Mouse (Mus musculus) cortical plate, adult 2 months (tissue): ENCODE measurements at regions not wholly inside any gene's neighbourhood (a gene's known extent, or its start where the extent isn't known, plus 50 kb on each side); places are given as distances from the start of the nearest gene placed in this dataset.

Experiments used
- H3K27ac ChIP-seq: fragments of 200-500 bp; 2 replicates; pipeline ENCODE4 v1.5.1; 2012; ENCODE audit warnings: low read length, control low read depth, inconsistent platforms; ENCODE audit not compliant: insufficient read depth
- H3K4me1 ChIP-seq: fragments of 200-500 bp; 2 replicates; pipeline ENCODE4 v1.6.1; 2011; ENCODE audit warnings: low read length; ENCODE audit not compliant: control insufficient read depth, insufficient read depth
- H3K4me3 ChIP-seq: fragments of 200-500 bp; 2 replicates; pipeline ENCODE4 v1.5.1; 2011; ENCODE audit warnings: mild to moderate bottlenecking, low read length, control low read depth; ENCODE audit not compliant: insufficient read depth
- CTCF ChIP-seq: fragments of 200-500 bp; IDR thresholded peaks from 2 replicates; pipeline ENCODE4 v1.5.1; 2011; ENCODE audit warnings: mild to moderate bottlenecking, control low read depth, low read length; ENCODE audit not compliant: insufficient read depth; ENCODE audit errors: extremely low read depth
- POLR2A ChIP-seq: fragments of 200-500 bp; IDR thresholded peaks from 2 replicates; pipeline ENCODE4 v1.6.1; 2011; ENCODE audit warnings: mild to moderate bottlenecking, low read length, control low read depth; ENCODE audit not compliant: insufficient read depth; ENCODE audit errors: extremely low read depth

DNA sequence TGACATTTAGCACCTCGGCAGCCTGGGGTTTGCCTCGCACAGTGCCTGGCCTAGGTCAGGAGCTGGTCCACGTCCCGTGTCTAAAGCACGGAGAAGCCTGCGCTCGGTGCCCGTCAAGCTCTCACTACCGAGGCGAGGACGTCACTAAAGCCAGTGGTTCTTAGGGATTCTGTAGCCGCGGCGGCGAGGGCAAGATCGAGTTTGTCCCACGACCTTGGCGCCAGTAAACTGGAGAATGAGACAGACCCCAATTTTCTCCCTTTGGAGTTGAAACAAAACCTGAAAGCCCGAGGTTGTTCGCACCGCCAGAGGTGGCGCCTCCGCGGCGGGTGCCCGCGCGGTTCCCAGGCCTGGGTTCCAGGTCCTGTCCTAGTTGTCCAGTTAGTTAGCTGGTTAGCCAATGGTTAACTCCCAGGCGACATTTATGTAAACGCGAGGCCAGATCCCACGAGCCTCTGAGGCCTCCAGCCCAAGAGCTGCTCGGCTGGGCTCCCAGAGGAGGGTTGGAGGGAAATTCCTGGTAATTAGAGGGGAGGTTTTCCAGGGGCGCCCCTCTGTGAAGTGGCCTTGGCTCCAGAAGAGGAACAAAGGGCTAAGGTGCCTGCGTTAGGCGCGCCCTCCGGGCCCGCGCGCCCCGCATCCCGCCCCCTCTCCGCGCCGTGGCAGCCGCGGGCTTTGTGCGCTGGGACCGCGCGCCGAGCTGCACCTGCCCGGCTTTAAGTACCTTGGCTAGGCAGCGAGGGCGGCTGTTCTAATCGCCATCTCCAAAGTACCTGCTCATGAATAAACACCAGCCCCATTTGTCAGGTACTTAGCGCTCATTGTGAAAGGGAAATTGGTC, 74.0 kb downstream of the Rhcg start:
- H3K4me1 ChIP-seq = peaks cover 8% of the 10 kb centered on the region
- H3K27ac ChIP-seq = peak overlapping the region; percentile 86
- TF ChIP-seq CTCF (no peak), POLR2A (no peak)
- H3K4me3 ChIP-seq = peak overlapping the region; percentile 32

DNA sequence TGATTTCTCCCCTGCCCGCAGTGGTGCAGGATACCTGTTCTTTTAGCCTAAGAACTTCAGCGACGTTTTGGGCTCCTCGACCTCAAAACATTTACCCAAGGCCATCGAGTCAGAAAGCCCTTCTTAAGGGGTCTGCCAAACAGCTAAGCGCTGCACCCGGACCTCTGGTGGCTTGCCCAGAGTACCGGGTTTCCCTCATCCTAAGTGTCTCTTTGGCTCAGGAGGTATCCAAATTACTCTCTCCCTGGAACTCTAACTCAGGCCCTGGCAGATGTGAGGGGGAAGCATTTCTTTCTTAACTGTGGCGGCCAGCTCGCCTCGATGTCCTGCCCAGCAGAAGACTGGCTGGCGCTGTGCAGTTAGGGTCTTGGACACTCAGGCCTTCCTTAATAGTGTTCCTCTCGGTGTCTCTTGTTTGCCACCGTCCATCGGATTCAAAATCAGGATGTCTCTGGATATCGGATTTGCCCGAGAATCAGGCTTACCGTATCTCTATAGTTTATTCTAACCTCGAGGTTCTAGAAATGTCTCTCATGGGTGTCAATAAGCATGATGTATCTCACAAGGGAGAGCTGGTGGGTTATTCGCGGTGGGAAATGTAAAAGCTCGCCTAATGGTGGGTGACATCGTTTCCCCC, 75.0 kb downstream of the Rhcg start:
- Histone ChIP-seq H3K27ac (no peak overlapping the region), H3K4me3 (no peak overlapping the region), H3K4me1 (peaks cover 6% of the 10 kb centered on the region; the same call in 1 of the 2 replicates)
- TF ChIP-seq POLR2A (no peak), CTCF (no peak)

DNA sequence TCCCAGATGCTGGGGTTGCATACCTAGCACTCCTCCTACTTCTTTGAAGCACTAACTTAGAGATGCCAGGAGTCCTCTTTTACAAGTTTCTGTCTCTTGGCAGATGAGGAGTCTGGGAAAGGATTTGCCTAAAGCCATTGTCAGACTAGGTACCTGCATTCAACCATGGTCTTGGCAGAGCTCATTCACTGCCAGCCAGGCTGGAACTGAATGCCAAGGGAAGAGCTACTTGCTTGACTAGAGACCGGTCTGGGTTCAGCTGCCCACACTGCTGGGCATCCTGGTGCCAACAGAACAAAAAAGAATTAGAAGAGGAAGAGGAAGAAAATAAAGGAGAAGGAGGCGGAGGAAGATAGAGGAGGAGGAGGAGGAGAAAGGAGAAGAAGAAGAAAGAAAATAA, 74.1 kb upstream of the Polg start:
- no peak for TF ChIP-seq POLR2A
- TF ChIP-seq CTCF = no peak
- no peak overlapping the region for H3K27ac ChIP-seq
- peaks cover 7% of the 10 kb centered on the region; the same call in 1 of the 2 replicates for H3K4me1 ChIP-seq
- no peak overlapping the region for H3K4me3 ChIP-seq

DNA sequence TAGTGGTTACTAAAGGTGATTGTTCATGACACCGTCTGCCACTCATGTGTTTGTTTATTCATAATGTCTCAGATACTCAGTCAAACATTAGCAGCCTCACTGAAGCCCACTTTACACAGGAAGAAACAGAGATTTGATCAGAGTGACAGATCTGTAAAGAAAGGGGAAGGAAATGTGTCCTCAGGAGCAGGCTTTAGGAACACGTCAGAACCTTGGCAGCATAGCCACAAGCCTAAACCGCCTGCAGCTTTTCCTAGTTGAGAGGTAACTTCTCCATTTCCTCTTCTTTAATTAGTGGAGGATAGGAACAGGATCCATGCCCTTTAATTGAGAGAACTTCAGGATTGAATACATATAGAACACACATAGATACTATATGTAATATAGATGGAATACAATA, 73.3 kb upstream of the Polg start:
- H3K4me3 ChIP-seq = no peak overlapping the region
- no peak overlapping the region for H3K27ac ChIP-seq
- H3K4me1 ChIP-seq = peaks cover 6% of the 10 kb centered on the region; the same call in 1 of the 2 replicates
- TF ChIP-seq CTCF (no peak), POLR2A (no peak)

- Histone ChIP-seq H3K4me3 (peak overlapping the region; percentile 46), H3K27ac (peak overlapping the region; percentile 49), H3K4me1 (peaks cover 3% of the 10 kb centered on the region; the same call in 1 of the 2 replicates)
- TF ChIP-seq CTCF = 0 out of 2 replicates have a peak, but pooled peaks have one; percentile 9
- TF ChIP-seq POLR2A = peak; percentile 66
Measured at GRCm38 (mm10) chr7:79536157-79536641, 70.0 kb upstream of the Polg start.

- TF ChIP-seq POLR2A = 0 out of 2 replicates have a peak, but pooled peaks have one; percentile 4
- TF ChIP-seq CTCF = no peak
- H3K4me1 ChIP-seq = peaks cover 3% of the 10 kb centered on the region; the same call in 1 of the 2 replicates
- H3K4me3 ChIP-seq = peak overlapping the region; percentile 46
- H3K27ac ChIP-seq = peak overlapping the region; percentile 68
Measured at GRCm38 (mm10) chr7:79535251-79536111, 69.3 kb upstream of the Polg start.

DNA sequence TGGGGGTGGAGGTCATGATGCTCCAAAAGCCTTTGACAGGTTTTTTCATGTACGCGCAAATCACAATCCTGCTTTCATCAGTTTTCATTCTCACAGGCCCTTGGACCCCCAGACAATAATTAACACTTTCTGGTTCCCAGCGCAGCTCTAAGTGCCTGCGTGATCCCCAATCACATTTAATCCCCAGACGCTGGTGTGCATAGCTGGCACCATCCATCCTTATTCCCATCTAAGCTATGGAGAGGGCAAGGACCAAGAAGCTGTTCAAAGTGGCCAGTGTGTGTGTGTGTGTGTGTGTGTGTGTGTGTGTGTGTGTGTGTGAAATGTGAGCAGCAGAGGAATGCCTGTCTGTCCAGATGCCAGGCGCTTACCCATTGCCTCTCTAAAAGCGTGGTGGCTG, 68.7 kb upstream of the Polg start:
- Histone ChIP-seq H3K27ac (peak overlapping the region; percentile 68), H3K4me3 (peak overlapping the region; percentile 46; the same call in 1 of the 2 replicates), H3K4me1 (peaks cover 3% of the 10 kb centered on the region; the same call in 1 of the 2 replicates)
- TF ChIP-seq CTCF = no peak
- TF ChIP-seq POLR2A = 0 out of 2 replicates have a peak, but pooled peaks have one; percentile 9

- peaks cover 3% of the 10 kb centered on the region; the same call in 1 of the 2 replicates for H3K4me1 ChIP-seq
Measured at GRCm38 (mm10) chr7:79534381-79534780, 68.2 kb upstream of the Polg start.

GRCm38 (mm10) chr7:79532626-79533140, 66.5 kb upstream of the Polg start:
- no peak for TF ChIP-seq CTCF
- no peak for TF ChIP-seq POLR2A
- Histone ChIP-seq H3K4me3 (no peak overlapping the region), H3K27ac (no peak overlapping the region), H3K4me1 (peaks cover 3% of the 10 kb centered on the region; the same call in 1 of the 2 replicates)

More at GRCm38 (mm10) chr7:79534381-79534780, 68.2 kb upstream of the Polg start:
- Histone ChIP-seq H3K27ac (0 out of 2 replicates have a peak overlapping the region, but pooled peaks have one; percentile 68), H3K4me3 (no peak overlapping the region)
- no peak for TF ChIP-seq CTCF
- TF ChIP-seq POLR2A = no peak
